Mouse (Mus musculus) kidney, adult 8-10 months (tissue): ENCODE data around the gene Ednrb.
A peak's percentile ranks its signal among the peaks of the same experiment; 100 is the strongest.

Experiments used
- DNase-seq, 2 experiments: peaks; one replicate each; pipeline ENCODE4 v3.0.0; 2022

Gene Ednrb

GRCm38 (mm10) chr14:103844011-103844549 is at the start of gene Ednrb:
TSS of gene Ednrb (minus strand) at chr14:103844402.
- DNase-seq = peak; percentile 23 to 32

GRCm38 (mm10) chr14:103892411-103892938 is 48.3 kb upstream of the Ednrb start:
- no peak for DNase-seq

- DNase-seq = no peak
Measured at GRCm38 (mm10) chr14:103890761-103891160, 46.6 kb upstream of the Ednrb start.

GRCm38 (mm10) chr14:103884892-103885575 is 40.8 kb upstream of the Ednrb start:
- DNase-seq = peak; percentile 5 to 21

- DNase-seq = no peak
Measured at GRCm38 (mm10) chr14:103882943-103883342, 38.7 kb upstream of the Ednrb start.

GRCm38 (mm10) chr14:103877117-103877516 is 32.9 kb upstream of the Ednrb start:
- no peak for DNase-seq

- no peak for DNase-seq
Measured at GRCm38 (mm10) chr14:103876598-103876997, 32.4 kb upstream of the Ednrb start.

- no peak for DNase-seq
Measured at GRCm38 (mm10) chr14:103866636-103867035, 22.4 kb upstream of the Ednrb start.

GRCm38 (mm10) chr14:103865226-103865625 is 21.0 kb upstream of the Ednrb start:
- DNase-seq = no peak

GRCm38 (mm10) chr14:103850071-103850845 is 6.1 kb upstream of the Ednrb start:
- no peak for DNase-seq

- no peak for DNase-seq
Measured at GRCm38 (mm10) chr14:103845716-103846115, 1.5 kb upstream of the Ednrb start.

- DNase-seq = no peak
Measured at GRCm38 (mm10) chr14:103844944-103845343, 742 bp upstream of the Ednrb start.

GRCm38 (mm10) chr14:103843371-103844001 is 716 bp downstream of the Ednrb start:
- peak; percentile 38 to 46 for DNase-seq

- peak in 1 of 2 experiments; percentile 23 for DNase-seq
Measured at GRCm38 (mm10) chr14:103842896-103843295, 1.3 kb downstream of the Ednrb start.

- no peak for DNase-seq
Measured at GRCm38 (mm10) chr14:103840436-103840835, 3.8 kb downstream of the Ednrb start.

GRCm38 (mm10) chr14:103838887-103839286 is 5.3 kb downstream of the Ednrb start:
- no peak for DNase-seq

- DNase-seq = no peak
Measured at GRCm38 (mm10) chr14:103834589-103834988, 9.6 kb downstream of the Ednrb start.

GRCm38 (mm10) chr14:103834147-103834546 is 10.1 kb downstream of the Ednrb start:
- no peak for DNase-seq

- DNase-seq = no peak
Measured at GRCm38 (mm10) chr14:103832472-103832871, 11.7 kb downstream of the Ednrb start.

- DNase-seq = no peak
Measured at GRCm38 (mm10) chr14:103831007-103831406, 13.2 kb downstream of the Ednrb start.

- no peak for DNase-seq
Measured at GRCm38 (mm10) chr14:103826343-103826742, 17.9 kb downstream of the Ednrb start.

GRCm38 (mm10) chr14:103825934-103826333 is 18.3 kb downstream of the Ednrb start:
- DNase-seq = no peak

- DNase-seq = no peak
Measured at GRCm38 (mm10) chr14:103823501-103823900, 20.7 kb downstream of the Ednrb start.
